Mouse (Mus musculus): ENCODE data around the gene Arhgap32. TPM values are rescaled to one million over a fixed set of nuclear protein-coding genes. Genes with fewer than 3 reads are reported as not detected.
A peak's percentile ranks its signal among the peaks of the same experiment; 100 is the strongest.

The Arhgap32 gene
- polyA plus RNA-seq, 2 experiments = 0.21 to 0.34 TPM

GRCm38 (mm10) chr9:32142834-32143233 is 26.9 kb downstream of the Arhgap32 start:
- Histone ChIP-seq H3K4me3 (ENCODE audit: insufficient read depth in 1 of 2, low read depth in 2 of 2, low read length in 2 of 2) (no peak overlapping the region), H3K4me1 (replicated peaks; ENCODE audit: control insufficient read depth in 2 of 2, insufficient read depth in 2 of 2, low read length in 1 of 2) (no peaks in the 10 kb centered on the region; a peak in 1 of 4 replicates), H3K9ac (replicated peaks) (no peak overlapping the region), H3K9me3 (ENCODE audit: control insufficient read depth, low read length) (no peaks in the 10 kb centered on the region), H3K27ac (no peak overlapping the region), H3K36me3 (replicated peaks; ENCODE audit: control insufficient read depth, insufficient read depth, low read depth) (no peaks in the 10 kb centered on the region), H3K27me3 (ENCODE audit: control insufficient read depth, insufficient read depth, low read length) (no peaks in the 10 kb centered on the region), H3K4me2 (ENCODE audit: low read depth) (no peak overlapping the region)
- WGBS (ENCODE audit: insufficient replicate concordance) = 32% methylated on average over 3 of the region's 3 CpGs
- TF ChIP-seq EP300 (IDR thresholded peaks at IDR 0.05; ENCODE audit: low read depth) = no peak
- no peak for TF ChIP-seq CTCF (IDR thresholded peaks at IDR 0.05; ENCODE audit: low read depth)
- DNase-seq (ENCODE audit: low read depth in 3 of 3, low spot score in 3 of 3) = no peak
- ATAC-seq (ENCODE audit: insufficient read depth) = no peak

GRCm38 (mm10) chr9:32143451-32143850 is 27.5 kb downstream of the Arhgap32 start:
- H3K4me3 ChIP-seq (ENCODE audit: insufficient read depth in 1 of 2, low read depth in 2 of 2, low read length in 2 of 2) = no peak overlapping the region
- no peak overlapping the region for H3K4me2 ChIP-seq (ENCODE audit: low read depth)
- H3K4me1 ChIP-seq (replicated peaks; ENCODE audit: control insufficient read depth in 2 of 2, insufficient read depth in 2 of 2, low read length in 1 of 2) = no peaks in the 10 kb centered on the region; a peak in 1 of 4 replicates
- no peak overlapping the region for H3K9ac ChIP-seq (replicated peaks)
- no peaks in the 10 kb centered on the region for H3K36me3 ChIP-seq (replicated peaks; ENCODE audit: control insufficient read depth, insufficient read depth, low read depth)
- H3K27me3 ChIP-seq (ENCODE audit: control insufficient read depth, insufficient read depth, low read length) = no peaks in the 10 kb centered on the region
- ATAC-seq (ENCODE audit: insufficient read depth) (no peak), DNase-seq (ENCODE audit: low read depth in 3 of 3, low spot score in 3 of 3) (no peak)
- no peak for TF ChIP-seq EP300 (IDR thresholded peaks at IDR 0.05; ENCODE audit: low read depth)
- TF ChIP-seq CTCF (IDR thresholded peaks at IDR 0.05; ENCODE audit: low read depth) = no peak
- H3K27ac ChIP-seq = no peak overlapping the region
- 84% methylated on average over 3 of the region's 3 CpGs for WGBS (ENCODE audit: insufficient replicate concordance)
- H3K9me3 ChIP-seq (ENCODE audit: control insufficient read depth, low read length) = no peaks in the 10 kb centered on the region

- H3K4me1 ChIP-seq (replicated peaks; ENCODE audit: control insufficient read depth in 2 of 2, insufficient read depth in 2 of 2, low read length in 1 of 2) = peaks cover 0 to 2% of the 10 kb centered on the region in 2 experiments; a peak in 1 of 4 replicates
- WGBS (ENCODE audit: insufficient replicate concordance) = 63% methylated on average over 12 of the region's 12 CpGs
- TF ChIP-seq CTCF (IDR thresholded peaks at IDR 0.05; ENCODE audit: low read depth) = no peak
- no peaks in the 10 kb centered on the region for H3K36me3 ChIP-seq (replicated peaks; ENCODE audit: control insufficient read depth, insufficient read depth, low read depth)
- H3K27me3 ChIP-seq (ENCODE audit: control insufficient read depth, insufficient read depth, low read length) = no peaks in the 10 kb centered on the region
- H3K4me2 ChIP-seq (ENCODE audit: low read depth) = no peak overlapping the region
- H3K27ac ChIP-seq = no peak overlapping the region
- H3K9ac ChIP-seq (replicated peaks) = no peak overlapping the region
- ATAC-seq (ENCODE audit: insufficient read depth) = no peak
- no peak for DNase-seq (ENCODE audit: low read depth in 3 of 3, low spot score in 3 of 3)
- H3K4me3 ChIP-seq (ENCODE audit: insufficient read depth in 1 of 2, low read depth in 2 of 2, low read length in 2 of 2) = no peak overlapping the region
- no peaks in the 10 kb centered on the region for H3K9me3 ChIP-seq (ENCODE audit: control insufficient read depth, low read length)
These were observed 30.5 kb downstream of the Arhgap32 start for GRCm38 (mm10) chr9:32146257-32146996.

GRCm38 (mm10) chr9:32149241-32149640 is 33.3 kb downstream of the Arhgap32 start:
- TF ChIP-seq EP300 (IDR thresholded peaks at IDR 0.05; ENCODE audit: low read depth) (no peak), CTCF (IDR thresholded peaks at IDR 0.05; ENCODE audit: low read depth) (no peak)
- H3K4me1 ChIP-seq (replicated peaks; ENCODE audit: control insufficient read depth in 2 of 2, insufficient read depth in 2 of 2, low read length in 1 of 2) = peaks cover 0 to 2% of the 10 kb centered on the region in 2 experiments; a peak in 1 of 4 replicates
- H3K27me3 ChIP-seq (ENCODE audit: control insufficient read depth, insufficient read depth, low read length) = no peaks in the 10 kb centered on the region
- DNase-seq (ENCODE audit: low read depth in 3 of 3, low spot score in 3 of 3) (no peak), ATAC-seq (ENCODE audit: insufficient read depth) (no peak)
- no peak overlapping the region for H3K4me3 ChIP-seq (ENCODE audit: insufficient read depth in 1 of 2, low read depth in 2 of 2, low read length in 2 of 2)
- no peaks in the 10 kb centered on the region for H3K9me3 ChIP-seq (ENCODE audit: control insufficient read depth, low read length)
- no peak overlapping the region for H3K4me2 ChIP-seq (ENCODE audit: low read depth)
- H3K27ac ChIP-seq = no peak overlapping the region
- H3K9ac ChIP-seq (replicated peaks) = no peak overlapping the region
- WGBS (ENCODE audit: insufficient replicate concordance) = 62% methylated on average over 3 of the region's 3 CpGs
- no peaks in the 10 kb centered on the region for H3K36me3 ChIP-seq (replicated peaks; ENCODE audit: control insufficient read depth, insufficient read depth, low read depth)

GRCm38 (mm10) chr9:32149836-32150642 is 34.1 kb downstream of the Arhgap32 start:
- WGBS (ENCODE audit: insufficient replicate concordance) = 27% methylated on average over 11 of the region's 11 CpGs
- H3K4me2 ChIP-seq (ENCODE audit: low read depth) = no peak overlapping the region
- H3K36me3 ChIP-seq (replicated peaks; ENCODE audit: control insufficient read depth, insufficient read depth, low read depth) = no peaks in the 10 kb centered on the region
- no peaks in the 10 kb centered on the region for H3K27me3 ChIP-seq (ENCODE audit: control insufficient read depth, insufficient read depth, low read length)
- no peak overlapping the region for H3K9ac ChIP-seq (replicated peaks)
- H3K4me3 ChIP-seq (ENCODE audit: insufficient read depth in 1 of 2, low read depth in 2 of 2, low read length in 2 of 2) = no peak overlapping the region
- H3K27ac ChIP-seq = no peak overlapping the region
- ATAC-seq (ENCODE audit: insufficient read depth) (peak; percentile 52; the same call in 1 of the 2 replicates), DNase-seq (ENCODE audit: low read depth in 3 of 3, low spot score in 3 of 3) (no peak)
- TF ChIP-seq EP300 (IDR thresholded peaks at IDR 0.05; ENCODE audit: low read depth) (no peak), CTCF (IDR thresholded peaks at IDR 0.05; ENCODE audit: low read depth) (no peak)
- H3K4me1 ChIP-seq (replicated peaks; ENCODE audit: control insufficient read depth in 2 of 2, insufficient read depth in 2 of 2, low read length in 1 of 2) = peaks cover 0 to 5% of the 10 kb centered on the region in 2 experiments; a peak in 2 of 4 replicates
- no peaks in the 10 kb centered on the region for H3K9me3 ChIP-seq (ENCODE audit: control insufficient read depth, low read length)

All from liver, embryonic 14.5 days (tissue).